Mouse (Mus musculus) spleen, adult 2 months (tissue): ENCODE results near the gene Xpo5.

Source experiments
- CTCF ChIP-seq: fragments of 200-500 bp; IDR thresholded peaks from 2 replicates; pipeline ENCODE4 v1.5.1; 2011; ENCODE audit warnings: mild to moderate bottlenecking, inconsistent platforms; ENCODE audit not compliant: insufficient read depth, insufficient read length, insufficient replicate concordance; ENCODE audit errors: extremely low read depth
- POLR2A ChIP-seq: fragments of 200-500 bp; IDR thresholded peaks from 2 replicates; pipeline ENCODE4 v1.6.1; 2011; ENCODE audit warnings: low read depth, low read length, inconsistent platforms

- no peak for TF ChIP-seq POLR2A
- no peak for TF ChIP-seq CTCF
These were observed 45.9 kb upstream of the Xpo5 start for GRCm38 (mm10) chr17:46156680-46157079.
